Mouse (Mus musculus): Measurements from ENCODE around the gene Wnk2.

- no peak for TF ChIP-seq EP300 (optimal IDR thresholded peaks at IDR 0.05)
- TF ChIP-seq CTCF (IDR thresholded peaks at IDR 0.05; ENCODE audit: low read depth): no peak
These were observed 134.5 kb downstream of the Wnk2 start for GRCm38 (mm10) chr13:49013206-49013794.

Data from stomach, postnatal 0 days (tissue).